Mouse (Mus musculus) thymus, postnatal 10 days (tissue): ENCODE measurements at regions not wholly inside any gene's neighbourhood (a gene's known extent, or its start where the extent isn't known, plus 50 kb on each side); places are given as distances from the start of the nearest gene placed in this dataset.
A peak's percentile ranks its signal among the peaks of the same experiment; 100 is the strongest.

Experiments
- DNase-seq, 2 experiments: peaks; one replicate each; pipeline ENCODE4 v3.0.0; 2021; ENCODE audit warnings: low spot score in 2 of 2

DNA sequence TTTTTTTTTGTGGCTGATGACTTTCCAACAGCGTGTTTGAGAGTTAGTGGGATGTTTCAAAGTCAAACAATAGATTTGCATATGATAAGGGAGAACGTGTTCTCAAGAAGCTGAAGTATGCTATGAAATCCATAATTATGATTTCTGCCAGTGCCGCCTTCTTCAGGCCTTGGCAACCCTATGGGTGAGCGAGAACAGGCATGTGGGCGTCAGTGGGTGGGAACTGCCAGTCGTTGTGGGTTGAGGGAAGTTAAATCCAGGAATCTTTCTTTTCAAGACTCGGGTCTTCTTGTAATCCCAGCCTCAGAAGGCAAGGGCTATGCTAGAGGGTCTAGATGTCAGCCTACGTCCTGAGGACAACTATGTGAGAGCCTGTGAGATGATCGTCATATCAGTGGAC is 60.6 kb upstream of the Slc30a5 start:
- DNase-seq, result no peak

- DNase-seq, result no peak
Observed at GRCm38 (mm10) chr13:100893096-100893495, 59.9 kb upstream of the Slc30a5 start.

- DNase-seq, result no peak
Observed at GRCm38 (mm10) chr13:100892647-100893071, 59.4 kb upstream of the Slc30a5 start.

DNA sequence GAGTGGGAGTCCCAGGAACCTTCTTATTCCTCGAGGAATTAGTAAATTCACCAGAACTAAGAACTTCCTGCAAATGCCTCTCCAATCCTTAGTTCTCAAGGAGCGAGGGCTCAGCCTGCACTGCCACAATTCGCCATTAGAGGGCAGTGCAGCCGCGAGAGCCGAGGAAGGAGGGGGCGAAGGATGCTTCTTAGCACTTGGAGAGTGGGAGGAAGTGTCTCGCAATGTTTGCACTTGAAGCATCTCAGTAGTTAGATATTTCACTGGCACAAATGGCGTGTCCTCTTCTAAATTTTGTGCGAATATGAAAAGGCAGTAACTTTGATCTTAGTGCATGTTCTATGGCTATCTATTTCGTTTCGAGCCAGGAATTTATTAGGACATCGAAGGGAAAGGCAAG is 59.0 kb upstream of the Slc30a5 start:
- DNase-seq, result peak; percentile 47 to 77

DNA sequence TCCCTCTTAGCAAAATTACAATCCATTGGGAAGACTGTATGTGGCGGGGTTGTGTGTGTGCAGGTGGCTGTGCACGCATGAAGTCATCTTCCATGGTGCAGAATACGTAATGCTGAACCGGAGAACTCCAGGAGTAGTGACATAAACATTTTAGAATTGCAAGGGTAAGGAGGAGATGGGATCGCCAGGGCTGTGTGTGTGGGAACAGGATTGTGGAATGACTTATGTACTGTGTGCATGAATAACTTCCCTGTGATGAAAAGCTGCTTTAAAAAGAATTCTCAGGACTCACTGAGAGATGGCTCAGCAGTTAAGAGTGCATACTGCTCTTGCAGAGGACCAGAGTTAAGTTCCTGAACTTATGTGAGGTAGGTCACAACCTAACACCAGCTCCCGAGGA is 57.2 kb upstream of the Slc30a5 start:
- DNase-seq, result no peak

DNA sequence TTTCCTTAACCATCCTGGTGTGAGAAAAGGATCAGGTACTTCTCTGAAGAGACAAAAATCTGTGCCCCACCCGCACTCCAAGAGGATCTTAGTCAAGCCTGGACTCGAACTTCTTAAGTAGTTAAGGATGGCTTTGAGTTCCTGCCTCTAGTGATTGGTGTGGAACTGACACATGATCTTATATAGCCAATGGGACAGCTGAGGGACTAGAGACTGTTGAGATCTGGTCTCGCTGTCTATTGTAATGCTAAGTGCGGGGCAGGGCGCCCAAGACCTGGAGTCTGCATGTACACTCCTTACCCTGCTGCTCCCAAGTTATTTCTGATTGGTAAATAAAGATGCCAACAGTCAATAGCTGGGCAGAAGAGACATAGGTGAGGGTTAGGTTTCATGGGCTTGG is 55.3 kb upstream of the Slc30a5 start:
- no peak for DNase-seq

DNA sequence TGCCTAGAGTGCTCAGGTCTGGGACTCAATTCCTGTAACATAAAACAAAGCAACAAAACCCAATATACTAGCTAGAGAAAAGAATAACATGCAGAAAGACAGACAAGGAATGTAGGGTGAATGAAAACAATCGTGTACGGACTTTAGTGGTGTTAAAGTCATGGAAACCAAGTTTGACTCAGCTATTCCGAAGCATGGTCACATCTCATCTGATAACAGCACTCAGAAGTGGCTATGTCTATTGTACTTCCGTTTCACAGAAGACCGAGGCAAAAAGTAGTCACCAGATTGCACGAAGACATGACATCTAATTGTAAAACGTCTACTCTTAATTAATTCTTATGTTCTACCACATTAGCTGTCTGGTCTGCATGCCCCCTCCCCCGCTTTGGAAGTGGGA is 50.5 kb upstream of the Slc30a5 start:
- DNase-seq, result no peak
